Mouse (Mus musculus) bone marrow, adult 2 months (tissue): Measurements from ENCODE around the gene Gan.

Source experiments
- CTCF ChIP-seq: fragments of 200-500 bp; IDR thresholded peaks from 2 replicates; pipeline ENCODE4 v1.5.1; 2011; ENCODE audit warnings: low read length, control low read depth; ENCODE audit not compliant: control insufficient read depth, insufficient read depth
- POLR2A ChIP-seq: fragments of 200-500 bp; IDR thresholded peaks from 2 replicates; pipeline ENCODE4 v1.6.1; 2011; ENCODE audit warnings: low read depth, mild to moderate bottlenecking, control low read depth, low read length, borderline replicate concordance; ENCODE audit not compliant: control insufficient read depth

GRCm38 (mm10) chr8:117200803-117201202 lies 42.9 kb downstream of the Gan start:
- TF ChIP-seq POLR2A (peak; percentile 51; the same call in 1 of the 2 replicates), CTCF (no peak)
